Mouse (Mus musculus): ENCODE results near the gene Slirp.
"Not testable (repeated sequence)": the region's sequence is repeated elsewhere in the genome, so short reads cannot be mapped to it uniquely, and the experiment has no call there.

Gene Slirp

DNA sequence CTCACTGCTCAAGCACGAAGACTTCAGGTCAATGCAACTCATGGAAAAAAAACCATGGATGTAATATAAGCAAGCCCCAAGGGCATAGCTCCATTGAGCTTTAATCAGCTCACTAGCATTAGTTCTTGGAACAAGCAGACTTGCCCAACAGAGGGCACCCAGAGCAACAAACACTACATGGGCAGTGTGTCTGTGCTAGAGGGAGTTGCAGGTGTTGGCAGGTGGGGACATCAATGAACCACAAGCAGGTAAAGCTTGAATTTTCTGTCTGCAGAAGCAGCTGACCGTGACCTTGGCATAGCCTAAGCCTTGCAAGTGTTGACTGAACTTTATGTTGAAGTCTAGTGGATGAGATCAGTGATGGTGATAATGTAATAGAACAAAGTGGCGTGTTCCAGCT lies 31.1 kb downstream of the Slirp start:
- Histone ChIP-seq H3K9me3 (ENCODE audit: low read length) (no peaks in the 10 kb centered on the region), H3K4me3 (replicated peaks; ENCODE audit: low read length) (no peak overlapping the region), H3K27me3 (ENCODE audit: insufficient read depth, low read length) (no peaks in the 10 kb centered on the region), H3K36me3 (ENCODE audit: insufficient read depth, low read length) (peaks cover 12% of the 10 kb centered on the region), H3K4me1 (replicated peaks; ENCODE audit: low read depth, low read length) (peaks cover 15% of the 10 kb centered on the region)
- TF ChIP-seq CTCF (conservative IDR thresholded peaks at IDR 0.05; ENCODE audit: low read length): no peak
- no peak for TF ChIP-seq POU5F1 (IDR thresholded peaks at IDR 0.05; ENCODE audit: borderline replicate concordance, low read length)
- TF ChIP-seq NANOG (IDR thresholded peaks at IDR 0.05; ENCODE audit: borderline replicate concordance, low read length): no peak

GRCm38 (mm10) chr12:87482482-87482881 lies 38.8 kb downstream of the Slirp start:
- H3K4me3 ChIP-seq (replicated peaks; ENCODE audit: low read length); H3K27me3 ChIP-seq (ENCODE audit: insufficient read depth, low read length); H3K4me1 ChIP-seq (replicated peaks; ENCODE audit: low read depth, low read length); H3K9me3 ChIP-seq (ENCODE audit: low read length); H3K36me3 ChIP-seq (ENCODE audit: insufficient read depth, low read length): not testable (repeated sequence)

DNA sequence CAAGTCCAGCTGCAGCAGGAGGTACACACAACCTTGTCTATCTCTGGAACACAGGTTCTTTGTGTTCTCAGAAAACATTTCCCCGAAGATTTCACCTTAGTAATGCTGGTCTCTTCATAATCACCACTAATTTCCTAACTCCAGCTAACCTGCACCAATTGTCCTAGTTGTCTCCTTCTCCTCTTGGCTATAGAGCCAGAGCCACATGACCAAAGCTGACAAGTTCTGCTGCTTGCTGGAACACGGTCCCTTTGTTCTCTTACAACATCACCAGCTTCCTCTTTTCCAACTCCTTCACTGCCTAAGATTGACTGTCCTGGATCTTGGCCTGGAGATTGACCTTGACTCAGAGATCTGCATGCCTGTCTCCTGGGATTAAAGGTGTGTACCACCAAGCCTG lies 45.0 kb downstream of the Slirp start:
- not testable (repeated sequence) for H3K27me3 ChIP-seq (ENCODE audit: insufficient read depth, low read length); H3K9me3 ChIP-seq (ENCODE audit: low read length); H3K36me3 ChIP-seq (ENCODE audit: insufficient read depth, low read length); H3K4me1 ChIP-seq (replicated peaks; ENCODE audit: low read depth, low read length); H3K4me3 ChIP-seq (replicated peaks; ENCODE audit: low read length)

DNA sequence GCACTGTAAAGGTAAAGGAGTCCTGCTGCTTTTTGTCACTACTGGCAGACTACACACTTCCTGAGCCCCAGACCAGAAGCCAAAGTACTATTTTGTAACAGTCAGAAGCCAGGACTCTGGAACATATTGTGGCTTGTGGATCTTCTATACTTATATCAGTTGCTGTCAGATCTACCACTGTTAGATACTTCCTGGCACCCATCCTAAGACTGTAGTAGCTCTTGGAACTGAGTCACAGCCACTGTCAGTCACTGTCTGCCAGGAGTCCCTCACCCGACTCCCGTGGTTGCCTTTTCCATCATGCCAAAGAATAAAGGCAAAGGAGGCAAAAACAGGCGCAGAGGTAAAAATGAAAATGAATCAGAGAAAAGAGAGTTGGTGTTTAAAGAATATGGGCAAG lies 50.7 kb downstream of the Slirp start, which contains the start of gene Gm5788:
Gene Gm5788, plus strand, starts transcription at position 301 of the 400 bp plus-strand sequence.
- not testable (repeated sequence) for H3K27me3 ChIP-seq (ENCODE audit: insufficient read depth, low read length); H3K4me1 ChIP-seq (replicated peaks; ENCODE audit: low read depth, low read length)
- peaks cover 24% of the 10 kb centered on the region for H3K9me3 ChIP-seq (ENCODE audit: low read length)

More for the DNA sequence above, 50.7 kb downstream of the Slirp start, which contains the start of gene Gm5788:
- not testable (repeated sequence) for H3K4me3 ChIP-seq (replicated peaks; ENCODE audit: low read length); H3K36me3 ChIP-seq (ENCODE audit: insufficient read depth, low read length)

Measured in E14TG2a.4 (cell line).